Mouse (Mus musculus) liver, embryonic 16.5 days (tissue): ENCODE results near the gene Tbx2. TPM values are rescaled to one million over a fixed set of nuclear protein-coding genes. Genes with fewer than 3 reads are reported as not detected.

Source experiments
- ATAC-seq: fragments of 200-750 bp; cut with Nextera tagmentation; 2 replicates; pipeline ENCODE4 v1.8.0; 2017; ENCODE audit warnings: low read depth, mild to moderate bottlenecking, moderate number of reproducible peaks, moderate library complexity
- H3K27ac ChIP-seq: fragments of 300-500 bp; sonication (generic); 2 replicates; pipeline ENCODE4 v1.5.1; 2014; ENCODE audit warnings: mild to moderate bottlenecking, low read length
- H3K27me3 ChIP-seq: fragments of 300-500 bp; sonication (generic); 2 replicates; pipeline ENCODE4 v1.6.1; 2014; ENCODE audit warnings: low read depth, low read length, mixed read lengths; ENCODE audit not compliant: control insufficient read depth, insufficient read depth
- H3K36me3 ChIP-seq: fragments of 300-500 bp; sonication (generic); 2 replicates; pipeline ENCODE4 v1.6.1; 2014; ENCODE audit warnings: mild to moderate bottlenecking; ENCODE audit not compliant: control insufficient read depth, insufficient read depth
- H3K4me1 ChIP-seq: fragments of 300-500 bp; sonication (generic); 2 replicates; pipeline ENCODE4 v1.6.1; 2014; ENCODE audit warnings: low read depth, low read length, mixed read lengths; ENCODE audit not compliant: control insufficient read depth
- H3K4me2 ChIP-seq: fragments of 300-500 bp; sonication (generic); 2 replicates; pipeline ENCODE4 v1.6.1; 2014; ENCODE audit warnings: low read depth, low read length, mixed read lengths
- H3K4me3 ChIP-seq: fragments of 300-500 bp; sonication (generic); 2 replicates; pipeline ENCODE4 v1.5.1; 2014; ENCODE audit warnings: low read depth, mild to moderate bottlenecking, low read length
- H3K9ac ChIP-seq: fragments of 300-500 bp; sonication (generic); 2 replicates; pipeline ENCODE4 v1.6.1; 2014; ENCODE audit warnings: low read depth, low read length
- H3K9me3 ChIP-seq: fragments of 300-500 bp; sonication (generic); replicated peaks from 2 replicates; pipeline ENCODE4 v1.6.1; 2016; ENCODE audit warnings: low read length; ENCODE audit not compliant: control insufficient read depth
- WGBS: fragments of 180-500 bp; shearing (Covaris S2); extraction: QIAGEN DNeasy Blood & Tissue Kit; methylation state at CpG from one replicate; pipeline ENCODE4 v1.1.7; 2014; ENCODE audit not compliant: insufficient replicate concordance; 5-methylcytosine and 5-hydroxymethylcytosine counted together
- polyA plus RNA-seq: library from polyadenylated mRNA; unstranded; fragments of >200 nt; fragmentation: Nextera tagmentation; extraction: Ambion mirVana; gene quantifications from 2 replicates; pipeline ENCODE4 v1.2.1, GENCODE M21; 2015

Gene Tbx2
- 0.18 and 0.26 TPM in 2 replicates for polyA plus RNA-seq

GRCm38 (mm10) chr11:85832231-85832924 is at the start of gene Tbx2:
Gene Tbx2, plus strand, starts transcription at chr11:85832551.
- WGBS, result 1% methylated on average over 46 of the region's 52 CpGs
- peak within 1 kb of the TSS; percentile 49 for H3K4me2 ChIP-seq
- 0 out of 2 replicates have a peak within 1 kb of the TSS, but pooled peaks have one; percentile 19 for H3K9ac ChIP-seq
- H3K36me3 ChIP-seq, result no peaks in the 10 kb centered on the region
- no peak within 1 kb of the TSS for H3K27ac ChIP-seq
- H3K4me3 ChIP-seq, result peak within 1 kb of the TSS; percentile 49
- H3K4me1 ChIP-seq, result peaks cover 10% of the 10 kb centered on the region
- no peaks in the 10 kb centered on the region for H3K9me3 ChIP-seq
- H3K27me3 ChIP-seq, result peaks cover 100% of the 10 kb centered on the region
- peak; percentile 64 for ATAC-seq

DNA sequence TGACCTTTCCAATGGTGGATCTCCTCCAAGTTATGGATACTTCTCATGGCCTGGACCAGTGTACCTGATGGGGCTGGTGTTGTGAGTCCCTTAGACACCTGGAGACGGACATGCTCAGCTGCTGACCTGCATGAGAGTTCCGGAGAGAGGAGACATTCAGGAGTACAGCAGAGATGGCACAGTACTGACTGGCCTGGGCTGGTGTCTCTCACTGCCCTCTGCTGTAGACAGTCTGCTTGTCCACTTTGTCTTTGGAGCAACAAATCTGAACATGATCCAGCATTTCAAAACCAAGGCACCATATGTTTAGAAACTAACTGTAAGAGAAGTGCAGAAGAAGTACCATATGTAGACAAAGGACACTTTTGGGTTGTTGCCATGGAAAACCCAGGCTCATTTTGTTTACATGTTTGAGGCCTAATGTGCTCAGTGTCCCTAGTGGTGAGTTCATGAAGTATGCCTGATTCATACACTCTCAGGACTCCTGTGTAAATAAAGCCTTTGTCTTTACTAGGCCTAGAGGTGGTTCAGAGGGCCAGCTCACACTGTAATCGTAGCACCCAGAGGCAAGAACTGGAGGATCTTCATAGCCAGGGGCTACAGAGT is 46.1 kb upstream of the Tbx2 start:
- peaks cover 38% of the 10 kb centered on the region for H3K27me3 ChIP-seq
- H3K36me3 ChIP-seq, result no peaks in the 10 kb centered on the region
- no peak for ATAC-seq
- no peak overlapping the region for H3K4me2 ChIP-seq
- H3K9me3 ChIP-seq, result no peaks in the 10 kb centered on the region
- H3K4me3 ChIP-seq, result no peak overlapping the region
- no peak overlapping the region for H3K27ac ChIP-seq
- H3K4me1 ChIP-seq, result peaks cover 26% of the 10 kb centered on the region
- no peak overlapping the region for H3K9ac ChIP-seq
- WGBS, result 66% methylated on average over 3 of the region's 3 CpGs

GRCm38 (mm10) chr11:85789750-85790149 is 42.6 kb upstream of the Tbx2 start:
- Histone ChIP-seq H3K4me1 (peaks cover 47% of the 10 kb centered on the region), H3K9ac (peak overlapping the region; percentile 69), H3K4me3 (peak overlapping the region; percentile 44), H3K27ac (peak overlapping the region; percentile 94), H3K36me3 (no peaks in the 10 kb centered on the region; the same call in none of the 2 replicates), H3K4me2 (peak overlapping the region; percentile 71), H3K9me3 (no peaks in the 10 kb centered on the region), H3K27me3 (peaks cover 17% of the 10 kb centered on the region)
- WGBS, result 67% methylated on average over 7 of the region's 7 CpGs
- peak; percentile 20 for ATAC-seq

DNA sequence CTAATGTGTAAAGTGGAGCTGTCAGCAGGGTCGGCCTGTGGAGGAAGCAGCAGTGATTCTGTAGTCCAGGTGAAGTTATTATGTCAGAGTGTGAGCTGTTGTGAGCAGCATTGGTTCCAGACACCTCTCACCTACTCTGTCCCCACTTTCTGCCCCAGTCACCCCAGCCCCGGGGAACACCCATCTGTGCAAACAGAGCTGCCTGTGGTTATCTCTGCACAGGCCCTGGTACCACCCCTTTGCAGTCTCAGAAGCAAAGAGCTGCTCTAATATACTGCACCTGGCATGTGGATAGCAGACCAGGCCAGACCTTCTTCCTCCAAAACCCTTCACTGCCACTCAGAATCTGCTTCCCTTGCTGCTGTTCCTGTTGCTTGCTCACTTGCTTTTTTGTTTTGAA is 42.1 kb upstream of the Tbx2 start:
- Histone ChIP-seq H3K36me3 (no peaks in the 10 kb centered on the region; the same call in none of the 2 replicates), H3K4me3 (peak overlapping the region; percentile 44), H3K9ac (peak overlapping the region; percentile 69), H3K27me3 (peaks cover 13% of the 10 kb centered on the region), H3K4me1 (peaks cover 47% of the 10 kb centered on the region), H3K4me2 (peak overlapping the region; percentile 71), H3K27ac (peak overlapping the region; percentile 94), H3K9me3 (no peaks in the 10 kb centered on the region)
- ATAC-seq, result peak; percentile 100
- 39% methylated on average over 2 of the region's 2 CpGs for WGBS

- ATAC-seq, result no peak
- Histone ChIP-seq H3K27ac (peak overlapping the region; percentile 38), H3K4me3 (no peak overlapping the region), H3K27me3 (peaks cover 14% of the 10 kb centered on the region), H3K4me2 (no peak overlapping the region), H3K9ac (no peak overlapping the region), H3K9me3 (no peaks in the 10 kb centered on the region), H3K36me3 (no peaks in the 10 kb centered on the region; the same call in none of the 2 replicates), H3K4me1 (peaks cover 47% of the 10 kb centered on the region)
- 90% methylated on average over 1 of the region's 1 CpGs for WGBS
These were observed 41.1 kb upstream of the Tbx2 start for GRCm38 (mm10) chr11:85791212-85791611.

DNA sequence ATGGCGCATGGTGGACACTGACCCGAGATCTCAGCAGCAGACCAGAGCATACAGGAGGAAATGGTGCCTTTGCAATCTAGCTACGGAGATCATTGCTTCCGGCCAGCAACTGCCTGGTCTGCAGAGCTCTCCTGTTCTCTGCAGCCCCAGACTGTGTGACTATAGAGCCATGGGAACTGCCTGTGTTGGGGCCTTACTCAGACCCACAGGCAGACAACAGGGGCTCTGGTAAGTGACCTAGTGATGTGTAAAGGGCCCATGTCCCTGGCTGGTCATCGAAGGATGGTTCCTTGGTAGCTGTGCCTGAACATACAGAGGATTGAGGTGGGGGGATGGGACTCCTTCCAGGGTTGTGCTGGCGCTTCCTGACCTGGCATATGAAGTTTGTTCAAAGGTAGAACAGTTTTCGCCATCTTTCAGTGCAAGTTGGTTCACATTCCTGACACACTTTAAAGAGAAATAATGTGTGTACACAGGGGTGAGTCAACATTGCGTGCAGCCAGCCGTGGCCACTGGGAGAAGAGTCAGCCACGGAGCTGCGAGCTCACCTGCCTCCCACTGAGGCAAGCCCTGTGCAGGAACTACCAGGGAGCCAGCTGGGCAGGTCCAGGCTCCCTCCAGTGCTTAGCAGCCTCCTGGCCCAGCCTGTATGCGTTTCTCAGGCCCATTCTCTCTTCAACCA is 39.7 kb upstream of the Tbx2 start:
- 66% methylated on average over 12 of the region's 12 CpGs for WGBS
- no peak for ATAC-seq
- no peak overlapping the region for H3K4me2 ChIP-seq
- H3K27ac ChIP-seq, result no peak overlapping the region
- H3K4me1 ChIP-seq, result peaks cover 47% of the 10 kb centered on the region
- H3K9me3 ChIP-seq, result no peaks in the 10 kb centered on the region
- peaks cover 13% of the 10 kb centered on the region for H3K27me3 ChIP-seq
- H3K9ac ChIP-seq, result no peak overlapping the region
- no peaks in the 10 kb centered on the region; the same call in none of the 2 replicates for H3K36me3 ChIP-seq
- no peak overlapping the region for H3K4me3 ChIP-seq

- 8% methylated on average over 4 of the region's 4 CpGs for WGBS
- Histone ChIP-seq H3K4me3 (peak overlapping the region; percentile 42), H3K36me3 (no peaks in the 10 kb centered on the region; the same call in none of the 2 replicates), H3K9ac (peak overlapping the region; percentile 55), H3K4me1 (peaks cover 58% of the 10 kb centered on the region), H3K27ac (peak overlapping the region; percentile 92), H3K9me3 (no peaks in the 10 kb centered on the region), H3K4me2 (peak overlapping the region; percentile 63), H3K27me3 (peaks cover 16% of the 10 kb centered on the region)
- ATAC-seq, result peak; percentile 67
These were observed 32.9 kb upstream of the Tbx2 start for GRCm38 (mm10) chr11:85799456-85799855.

- no peaks in the 10 kb centered on the region for H3K9me3 ChIP-seq
- H3K4me1 ChIP-seq, result peaks cover 62% of the 10 kb centered on the region
- WGBS, result 8% methylated on average over 19 of the region's 19 CpGs
- H3K27me3 ChIP-seq, result peaks cover 16% of the 10 kb centered on the region
- peak overlapping the region; percentile 92 for H3K27ac ChIP-seq
- peak overlapping the region; percentile 55 for H3K9ac ChIP-seq
- peak overlapping the region; percentile 42 for H3K4me3 ChIP-seq
- H3K4me2 ChIP-seq, result peak overlapping the region; percentile 63
- no peaks in the 10 kb centered on the region for H3K36me3 ChIP-seq
- ATAC-seq, result peak; percentile 73
These were observed 32.5 kb upstream of the Tbx2 start for GRCm38 (mm10) chr11:85799856-85800255.
